Mouse (Mus musculus) MEL (cell line): ENCODE measurements around the gene Acaa1a.

Experiments
- CTCF ChIP-seq, 3 experiments: IDR thresholded peaks in 2 of 3; conservative IDR thresholded peaks in 1 of 3; 2 replicates each; pipeline ENCODE4 v1.5.1; 2011 to 2012; ENCODE audit warnings: low read length in 3 of 3, low read depth in 2 of 3, mild to moderate bottlenecking in 2 of 3, improper control_type of control experiment in 1 of 3, inconsistent platforms in 1 of 3, mixed read lengths in 1 of 3, moderate library complexity in 1 of 3; ENCODE audit not compliant: control insufficient read depth in 1 of 3, insufficient read depth in 1 of 3, poor library complexity in 1 of 3, severe bottlenecking in 1 of 3
- ELF1 ChIP-seq: IDR thresholded peaks from 2 replicates; pipeline ENCODE4 v1.6.1; 2014; ENCODE audit warnings: low read depth, mild to moderate bottlenecking, inconsistent platforms, low read length, improper control_type of control experiment, moderate library complexity
- EP300 ChIP-seq, 2 experiments: IDR thresholded peaks; 2 replicates each; pipeline ENCODE4 v1.6.1; 2011; ENCODE audit warnings: improper control_type of control experiment in 2 of 2, low read length in 2 of 2, low read depth in 1 of 2, mild to moderate bottlenecking in 1 of 2
- NRF1 ChIP-seq: IDR thresholded peaks from 2 replicates; pipeline ENCODE4 v1.6.1; 2014; ENCODE audit warnings: low read depth, mild to moderate bottlenecking, inconsistent platforms, low read length, improper control_type of control experiment, moderate library complexity; ENCODE audit not compliant: poor library complexity, insufficient read depth, severe bottlenecking
- POLR2A ChIP-seq, 2 experiments: IDR thresholded peaks; 2 replicates each; pipeline ENCODE4 v1.6.1; 2011 to 2012; ENCODE audit warnings: low read length in 2 of 2, mild to moderate bottlenecking in 2 of 2, control low read depth in 1 of 2, improper control_type of control experiment in 1 of 2, low read depth in 1 of 2, moderate library complexity in 1 of 2; ENCODE audit not compliant: control insufficient read depth in 1 of 2, insufficient read depth in 1 of 2, poor library complexity in 1 of 2
- POLR2AphosphoS2 ChIP-seq: IDR thresholded peaks from 2 replicates; pipeline ENCODE4 v1.6.1; 2011; ENCODE audit warnings: low read length, improper control_type of control experiment
- POLR2AphosphoS5 ChIP-seq: IDR thresholded peaks from 2 replicates; pipeline ENCODE4 v1.6.1; 2012; ENCODE audit warnings: low read depth, borderline replicate concordance, mild to moderate bottlenecking, inconsistent platforms, low read length, moderate library complexity, mixed read lengths
- RAD21 ChIP-seq: IDR thresholded peaks from 2 replicates; pipeline ENCODE4 v1.6.1; 2011; ENCODE audit warnings: mild to moderate bottlenecking, low read depth, low read length, improper control_type of control experiment
- RCOR1 ChIP-seq: IDR thresholded peaks from 2 replicates; pipeline ENCODE4 v1.6.1; 2012; ENCODE audit warnings: low read depth, mild to moderate bottlenecking, inconsistent platforms, low read length, improper control_type of control experiment
- TBP ChIP-seq: IDR thresholded peaks from 2 replicates; pipeline ENCODE4 v1.8.0; 2011; ENCODE audit warnings: low read depth, low read length, improper control_type of control experiment
- UBTF ChIP-seq: IDR thresholded peaks from 2 replicates; pipeline ENCODE4 v1.6.1; 2012; ENCODE audit warnings: low read depth, mild to moderate bottlenecking, inconsistent platforms, low read length, improper control_type of control experiment, moderate library complexity, borderline replicate concordance; ENCODE audit not compliant: insufficient read depth
- USF1 ChIP-seq: IDR thresholded peaks from 2 replicates; pipeline ENCODE4 v1.6.1; 2014; ENCODE audit warnings: low read depth, mild to moderate bottlenecking, inconsistent platforms, low read length, improper control_type of control experiment, moderate library complexity

- no peak for TF ChIP-seq USF1
- no peak for TF ChIP-seq RAD21
- no peak for TF ChIP-seq RCOR1
- no peak for TF ChIP-seq ELF1
- no peak for TF ChIP-seq POLR2AphosphoS5
- no peak for TF ChIP-seq CTCF (IDR thresholded peaks at IDR 0.05 in 2 of 3, conservative IDR thresholded peaks at IDR 0.05 in 1 of 3; ENCODE audit: control insufficient read depth in 1 of 3, insufficient read depth in 1 of 3, low read depth in 2 of 3, low read length in 3 of 3, poor library complexity in 1 of 3, severe bottlenecking in 1 of 3)
- TF ChIP-seq TBP, result no peak
- TF ChIP-seq POLR2A (IDR thresholded peaks at IDR 0.05; ENCODE audit: control insufficient read depth in 1 of 2, insufficient read depth in 1 of 2, low read depth in 1 of 2, low read length in 2 of 2, poor library complexity in 1 of 2), result no peak
- TF ChIP-seq POLR2AphosphoS2, result no peak
- TF ChIP-seq NRF1, result no peak
- TF ChIP-seq UBTF, result no peak
- no peak for TF ChIP-seq EP300 (IDR thresholded peaks at IDR 0.05; ENCODE audit: low read depth in 1 of 2, low read length in 2 of 2)
Observed at GRCm38 (mm10) chr9:119321392-119322229, 17.9 kb upstream of the Acaa1a start.
